Mouse (Mus musculus) thymus, adult 2 months (tissue): ENCODE results near the gene Dock11. TPM values are rescaled to one million over a fixed set of nuclear protein-coding genes. Genes with fewer than 3 reads are reported as not detected.

Experiments
- DNase-seq: peaks from one replicate; pipeline ENCODE4 v3.0.0; 2021
- H3K27ac ChIP-seq: fragments of 200-500 bp; 2 replicates; pipeline ENCODE4 v1.5.1; 2012; ENCODE audit warnings: low read length, control low read depth; ENCODE audit not compliant: control insufficient read depth, insufficient read depth
- H3K27me3 ChIP-seq: fragments of 200-500 bp; 2 replicates; pipeline ENCODE4 v1.6.1; 2012; ENCODE audit warnings: mild to moderate bottlenecking, low read length, moderate library complexity, mixed read lengths; ENCODE audit not compliant: control insufficient read depth, insufficient read depth
- H3K36me3 ChIP-seq: fragments of 200-500 bp; 2 replicates; pipeline ENCODE4 v1.6.1; 2012; ENCODE audit warnings: mild to moderate bottlenecking, low read length, moderate library complexity; ENCODE audit not compliant: control insufficient read depth, insufficient read depth
- H3K4me1 ChIP-seq: fragments of 200-500 bp; replicated peaks from 2 replicates; pipeline ENCODE4 v1.6.1; 2012; ENCODE audit warnings: low read length; ENCODE audit not compliant: control insufficient read depth, insufficient read depth
- H3K4me3 ChIP-seq: fragments of 200-500 bp; 2 replicates; pipeline ENCODE4 v1.5.1; 2012; ENCODE audit warnings: mild to moderate bottlenecking, low read length, control low read depth, moderate library complexity; ENCODE audit not compliant: control insufficient read depth, insufficient read depth
- CTCF ChIP-seq: fragments of 200-500 bp; IDR thresholded peaks from 2 replicates; pipeline ENCODE4 v1.5.1; 2012; ENCODE audit warnings: mild to moderate bottlenecking, control low read depth, low read length, moderate library complexity, borderline replicate concordance; ENCODE audit not compliant: control insufficient read depth, poor library complexity, insufficient read depth; ENCODE audit errors: extremely low read depth
- POLR2A ChIP-seq: fragments of 200-500 bp; IDR thresholded peaks from 2 replicates; pipeline ENCODE4 v1.6.1; 2012; ENCODE audit warnings: mild to moderate bottlenecking, low read length, control low read depth, moderate library complexity; ENCODE audit not compliant: control insufficient read depth, poor library complexity, insufficient read depth; ENCODE audit errors: extremely low read depth
- WGBS: fragments of 180-500 bp; shearing (Covaris S2); methylation state at CpG from one replicate; pipeline ENCODE4 v1.1.7; 2018; 5-methylcytosine and 5-hydroxymethylcytosine counted together
- polyA plus RNA-seq: library from polyadenylated mRNA; depleted of rRNA; stranded (reverse); fragments of >200 nt; gene quantifications from 2 replicates; pipeline ENCODE4 v1.2.3, GENCODE M21; 2012

Gene Dock11
- polyA plus RNA-seq, 1 experiment: 11.0 TPM

- H3K4me3 ChIP-seq: no peak overlapping the region
- H3K27me3 ChIP-seq: no peaks in the 10 kb centered on the region
- no peak overlapping the region for H3K27ac ChIP-seq
- peaks cover 5% of the 10 kb centered on the region; the same call in 1 of the 2 replicates for H3K36me3 ChIP-seq
- H3K4me1 ChIP-seq: no peaks in the 10 kb centered on the region
- no peak for TF ChIP-seq CTCF
- TF ChIP-seq POLR2A: no peak
- 93% methylated on average over 1 of the region's 1 CpGs for WGBS
- DNase-seq: no peak
Measured at GRCm38 (mm10) chrX:35969276-35969675, 80.6 kb downstream of the Dock11 start.

DNA sequence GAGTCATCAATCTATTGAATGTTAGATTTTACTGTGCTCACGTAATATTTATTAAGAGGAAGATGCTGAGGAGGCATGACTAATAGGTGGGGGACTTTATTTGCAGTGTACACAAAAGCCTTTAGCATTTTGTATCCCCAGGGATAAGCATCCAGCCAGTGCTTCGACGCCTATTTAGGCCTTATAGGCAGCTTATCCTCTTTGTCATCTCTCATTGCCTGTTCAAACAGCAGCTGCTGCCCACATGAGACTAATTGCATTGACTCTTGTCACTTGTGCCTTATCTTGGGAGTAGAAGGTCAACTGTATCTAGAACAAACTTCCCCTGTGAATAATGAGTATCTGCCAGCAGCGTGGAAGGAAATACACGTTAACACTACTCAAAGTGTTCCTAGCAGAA lies 88.0 kb downstream of the Dock11 start:
- Histone ChIP-seq H3K4me1 (no peaks in the 10 kb centered on the region), H3K27me3 (no peaks in the 10 kb centered on the region), H3K4me3 (no peak overlapping the region), H3K36me3 (peaks cover 12% of the 10 kb centered on the region; the same call in 1 of the 2 replicates), H3K27ac (no peak overlapping the region)
- TF ChIP-seq POLR2A (no peak), CTCF (no peak)
- DNase-seq: no peak
- 92% methylated on average over 5 of the region's 5 CpGs for WGBS

- Histone ChIP-seq H3K27ac (no peak overlapping the region), H3K4me1 (no peaks in the 10 kb centered on the region), H3K36me3 (0 out of 2 replicates have a peak, but pooled peaks cover 4% of the 10 kb centered on the region), H3K27me3 (no peaks in the 10 kb centered on the region), H3K4me3 (no peak overlapping the region)
- TF ChIP-seq POLR2A: no peak
- no peak for TF ChIP-seq CTCF
- WGBS: 96% methylated on average over 1 of the region's 1 CpGs
- no peak for DNase-seq
Measured at GRCm38 (mm10) chrX:35987981-35988380, 99.3 kb downstream of the Dock11 start.

GRCm38 (mm10) chrX:35990508-35991095 lies 102.0 kb downstream of the Dock11 start:
- H3K4me3 ChIP-seq: no peak overlapping the region
- H3K36me3 ChIP-seq: peaks cover 7% of the 10 kb centered on the region; the same call in 1 of the 2 replicates
- no peak overlapping the region for H3K27ac ChIP-seq
- no peaks in the 10 kb centered on the region for H3K27me3 ChIP-seq
- TF ChIP-seq POLR2A: no peak
- TF ChIP-seq CTCF: no peak
- no peak for DNase-seq
- no peaks in the 10 kb centered on the region for H3K4me1 ChIP-seq
- WGBS: 92% methylated on average over 5 of the region's 5 CpGs

- TF ChIP-seq POLR2A (no peak), CTCF (no peak)
- no peaks in the 10 kb centered on the region for H3K4me1 ChIP-seq
- 92% methylated on average over 6 of the region's 6 CpGs for WGBS
- no peaks in the 10 kb centered on the region for H3K27me3 ChIP-seq
- DNase-seq: no peak
- H3K27ac ChIP-seq: no peak overlapping the region
- peaks cover 10% of the 10 kb centered on the region for H3K36me3 ChIP-seq
- no peak overlapping the region for H3K4me3 ChIP-seq
Measured at GRCm38 (mm10) chrX:35994226-35994625, 105.6 kb downstream of the Dock11 start.

DNA sequence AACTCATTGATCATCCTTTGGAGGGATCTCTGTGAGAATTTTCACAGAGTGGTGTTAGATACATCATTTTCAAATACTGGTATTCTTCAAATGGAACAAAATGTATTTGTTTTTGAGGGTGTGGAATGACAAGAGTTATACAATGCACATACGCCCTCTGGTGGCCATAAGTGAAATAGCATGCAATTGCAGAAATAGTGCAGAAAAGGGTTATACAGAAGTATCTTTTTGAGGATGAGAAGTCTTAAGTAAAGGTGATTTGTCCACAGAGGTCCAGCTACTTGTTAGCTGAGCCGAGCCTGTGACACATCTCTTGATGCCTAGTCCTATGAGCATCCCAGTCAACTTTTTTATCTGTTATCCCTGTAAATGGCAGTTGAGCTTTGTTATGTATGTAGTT lies 108.4 kb downstream of the Dock11 start:
- H3K36me3 ChIP-seq: peaks cover 10% of the 10 kb centered on the region
- no peak overlapping the region for H3K27ac ChIP-seq
- no peaks in the 10 kb centered on the region for H3K4me1 ChIP-seq
- H3K27me3 ChIP-seq: no peaks in the 10 kb centered on the region
- TF ChIP-seq POLR2A (no peak), CTCF (no peak)
- WGBS: 24% methylated on average over 2 of the region's 2 CpGs
- peak; percentile 6 for DNase-seq
- H3K4me3 ChIP-seq: no peak overlapping the region

DNA sequence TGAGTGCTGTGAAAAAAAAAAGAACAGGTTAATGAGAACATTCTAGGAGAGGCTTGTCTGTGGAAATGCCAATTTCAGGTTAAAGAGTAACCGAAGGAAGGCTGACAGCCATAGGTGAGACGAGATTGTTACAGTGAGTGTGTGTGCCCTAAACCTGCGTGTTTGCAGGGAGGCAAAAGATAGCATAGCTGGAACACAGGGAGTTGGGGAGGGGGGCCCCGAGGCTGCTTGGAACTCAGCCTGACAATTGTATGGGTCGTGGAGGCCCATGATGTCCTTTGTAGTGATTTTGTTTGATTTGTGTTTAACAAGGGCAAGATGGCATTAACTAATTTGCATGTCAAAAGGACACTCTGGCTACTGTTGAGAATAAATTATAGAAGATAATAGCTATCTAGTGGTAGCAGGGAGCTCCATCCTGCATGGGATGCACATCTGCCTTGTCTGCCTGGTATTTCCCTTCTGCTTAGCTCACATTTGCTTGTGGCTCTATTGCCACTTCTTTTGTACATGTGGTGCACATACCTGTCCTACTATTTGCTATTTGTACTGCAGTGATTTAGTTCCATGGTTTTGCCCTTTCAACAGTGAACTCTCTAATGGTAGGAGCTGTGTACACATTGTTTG lies 109.3 kb downstream of the Dock11 start:
- no peak overlapping the region for H3K27ac ChIP-seq
- H3K4me3 ChIP-seq: no peak overlapping the region
- TF ChIP-seq CTCF: no peak
- no peak for TF ChIP-seq POLR2A
- H3K27me3 ChIP-seq: no peaks in the 10 kb centered on the region
- no peak for DNase-seq
- H3K4me1 ChIP-seq: no peaks in the 10 kb centered on the region
- H3K36me3 ChIP-seq: peaks cover 10% of the 10 kb centered on the region
- 97% methylated on average over 5 of the region's 5 CpGs for WGBS

DNA sequence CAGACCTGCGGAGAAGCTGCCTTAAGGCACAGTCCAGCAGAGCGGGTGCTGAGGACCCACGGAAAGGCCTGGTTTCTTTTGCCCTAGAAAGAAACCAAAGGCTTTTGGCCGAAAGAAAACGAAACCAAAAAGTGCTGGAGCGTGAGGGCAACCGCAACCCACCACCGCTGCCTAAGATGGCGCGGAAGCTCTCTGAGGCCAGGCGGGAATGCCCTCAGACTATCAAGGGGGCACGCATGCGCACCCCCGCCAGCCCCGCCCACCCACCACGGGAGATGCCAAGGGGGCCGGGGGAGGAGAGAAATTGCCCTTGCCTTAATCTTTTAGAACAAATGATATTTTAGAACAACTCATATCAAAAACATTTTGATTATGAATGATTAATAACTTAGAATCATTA lies 137.0 kb downstream of the Dock11 start:
- TF ChIP-seq POLR2A (no peak), CTCF (no peak)
- Histone ChIP-seq H3K27me3 (no peaks in the 10 kb centered on the region), H3K36me3 (peaks cover 18% of the 10 kb centered on the region), H3K27ac (no peak overlapping the region), H3K4me1 (no peaks in the 10 kb centered on the region), H3K4me3 (no peak overlapping the region)
- 97% methylated on average over 17 of the region's 17 CpGs for WGBS
- no peak for DNase-seq
